Mouse (Mus musculus) embryonic facial prominence, embryonic 12.5 days (tissue): ENCODE data around the gene Dbndd2. TPM values are rescaled to one million over a fixed set of nuclear protein-coding genes. Genes with fewer than 3 reads are reported as not detected.
A peak's percentile ranks its signal among the peaks of the same experiment; 100 is the strongest.

ENCODE experiments used
- ATAC-seq: fragments of 200-750 bp; cut with Nextera tagmentation; 2 replicates; pipeline ENCODE4 v1.8.0; 2017; ENCODE audit not compliant: insufficient number of reproducible peaks, insufficient read depth, low FRiP score, low TSS enrichment
- H3K27ac ChIP-seq: fragments of 300-500 bp; sonication (generic); 2 replicates; pipeline ENCODE4 v1.5.1; 2016; ENCODE audit warnings: mild to moderate bottlenecking
- H3K27me3 ChIP-seq: fragments of 300-500 bp; sonication (generic); 2 replicates; pipeline ENCODE4 v1.6.1; 2016; ENCODE audit warnings: mild to moderate bottlenecking, moderate library complexity
- H3K36me3 ChIP-seq: fragments of 300-500 bp; sonication (generic); 2 replicates; pipeline ENCODE4 v1.6.1; 2016; ENCODE audit warnings: mild to moderate bottlenecking
- H3K4me1 ChIP-seq: fragments of 300-500 bp; sonication (generic); 2 replicates; pipeline ENCODE4 v1.6.1; 2016
- H3K4me2 ChIP-seq: fragments of 300-500 bp; sonication (generic); replicated peaks from 2 replicates; pipeline ENCODE4 v1.6.1; 2016; ENCODE audit warnings: mild to moderate bottlenecking, moderate library complexity
- H3K4me3 ChIP-seq: fragments of 300-500 bp; sonication (generic); 2 replicates; pipeline ENCODE4 v1.5.1; 2016; ENCODE audit warnings: mild to moderate bottlenecking
- H3K9ac ChIP-seq: fragments of 300-500 bp; sonication (generic); 2 replicates; pipeline ENCODE4 v1.6.1; 2016; ENCODE audit warnings: mild to moderate bottlenecking, moderate library complexity
- H3K9me3 ChIP-seq: fragments of 300-500 bp; sonication (generic); 2 replicates; pipeline ENCODE4 v1.6.1; 2016; ENCODE audit warnings: mild to moderate bottlenecking, moderate library complexity
- WGBS: fragments of 180-500 bp; shearing (Covaris S2); methylation state at CpG from one replicate; pipeline ENCODE4 v1.1.7; 2016; 5-methylcytosine and 5-hydroxymethylcytosine counted together
- polyA plus RNA-seq: library from polyadenylated mRNA; unstranded; fragments of >200 nt; fragmentation: Nextera tagmentation; extraction: Ambion mirVana; gene quantifications from 2 replicates; pipeline ENCODE4 v1.2.1, GENCODE M21; 2016

The Dbndd2 gene
- polyA plus RNA-seq, 1 experiment from 2014 or later: 1.7 TPM

DNA sequence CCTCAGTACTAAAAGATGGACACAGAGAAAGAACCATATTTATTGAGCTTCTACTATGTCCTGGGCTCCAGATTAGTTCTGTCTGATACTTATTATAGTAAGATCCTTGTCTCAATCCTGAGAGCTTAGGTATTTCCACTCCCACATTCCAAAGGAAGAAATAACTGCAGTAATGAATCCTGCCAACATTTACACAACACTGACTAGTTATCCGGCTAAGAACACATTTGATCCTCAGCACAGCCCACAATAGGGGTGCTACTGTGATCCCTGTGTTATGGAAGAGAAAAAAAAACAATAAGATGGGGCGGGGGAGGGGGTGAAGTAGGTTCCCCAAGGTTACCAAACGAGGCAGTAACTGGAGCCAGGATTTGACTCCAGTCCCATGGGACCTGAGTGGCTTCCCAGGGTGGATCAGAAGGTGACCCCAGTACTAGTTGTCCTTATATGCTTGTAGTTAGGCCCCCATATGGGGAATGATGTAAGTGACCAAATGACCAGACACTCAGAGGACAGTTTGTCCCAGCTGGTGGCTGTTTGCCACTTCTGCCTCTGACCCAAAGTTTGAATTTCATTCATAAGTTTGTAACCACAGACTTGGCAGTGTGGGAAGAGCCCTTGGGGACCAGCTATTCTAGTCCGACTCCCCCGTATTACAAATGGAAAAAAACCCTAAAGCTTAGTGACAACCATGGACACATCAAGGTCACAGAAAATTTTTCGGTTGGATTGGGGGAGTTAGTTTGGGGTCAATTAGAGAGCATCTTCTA is 30.3 kb upstream of the Dbndd2 start:
- no peak for ATAC-seq
- Histone ChIP-seq H3K27ac (no peak overlapping the region), H3K9ac (no peak overlapping the region), H3K4me3 (no peak overlapping the region), H3K27me3 (no peaks in the 10 kb centered on the region), H3K4me2 (no peak overlapping the region), H3K9me3 (no peaks in the 10 kb centered on the region), H3K4me1 (peaks cover 31% of the 10 kb centered on the region), H3K36me3 (no peaks in the 10 kb centered on the region)
- WGBS: 62% methylated on average over 6 of the region's 6 CpGs

DNA sequence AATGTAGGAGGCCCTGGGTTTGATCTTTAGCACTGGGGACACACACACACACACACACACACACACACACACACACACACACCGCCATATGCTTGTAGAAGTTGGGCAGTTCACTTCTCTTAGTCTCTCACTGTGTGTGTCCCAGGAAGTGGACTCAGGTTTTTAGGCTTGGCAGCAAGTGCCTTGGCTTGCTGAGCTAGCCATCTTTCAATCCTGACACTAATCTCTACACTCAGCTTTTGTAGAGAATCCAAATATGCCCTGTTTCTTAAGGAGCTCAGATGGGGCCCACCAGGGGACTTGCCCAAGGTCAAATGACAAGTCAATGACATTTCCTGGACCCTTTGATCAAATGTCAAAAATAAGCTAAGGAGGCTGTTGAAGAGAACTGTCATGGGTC is 29.5 kb upstream of the Dbndd2 start:
- no peaks in the 10 kb centered on the region for H3K9me3 ChIP-seq
- no peak overlapping the region for H3K4me2 ChIP-seq
- peaks cover 33% of the 10 kb centered on the region for H3K4me1 ChIP-seq
- H3K36me3 ChIP-seq: no peaks in the 10 kb centered on the region
- WGBS: 76% methylated on average over 1 of the region's 1 CpGs
- H3K4me3 ChIP-seq: no peak overlapping the region
- H3K9ac ChIP-seq: no peak overlapping the region
- no peak for ATAC-seq
- H3K27ac ChIP-seq: no peak overlapping the region
- H3K27me3 ChIP-seq: no peaks in the 10 kb centered on the region

DNA sequence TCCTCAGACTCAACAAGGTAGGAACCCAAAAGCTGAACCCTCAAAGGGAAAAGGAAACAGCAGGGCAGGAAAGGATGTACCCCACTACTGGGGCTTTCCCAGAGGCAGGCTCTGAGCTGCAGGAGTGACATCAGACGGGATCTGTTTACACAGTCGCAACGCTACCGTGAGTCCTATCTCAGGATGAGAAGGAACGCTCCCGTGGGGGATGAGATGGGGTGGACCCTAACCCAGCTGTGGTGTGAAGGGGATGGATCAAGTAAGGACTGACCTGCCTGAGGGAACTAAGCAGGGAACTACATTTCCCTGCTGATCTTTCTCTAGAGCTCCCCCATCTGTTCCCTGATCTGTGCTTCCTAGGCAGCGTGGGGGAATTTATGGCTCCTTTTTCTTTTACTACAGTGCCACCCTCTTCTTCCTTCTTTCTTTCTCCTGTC is 29.0 kb upstream of the Dbndd2 start, which contains the start of gene Sys1:
Gene Sys1, plus strand, starts transcription at position 101 of the 437 bp plus-strand sequence.
- Histone ChIP-seq H3K4me2 (peak within 1 kb of the TSS; percentile 36), H3K9me3 (no peaks in the 10 kb centered on the region), H3K27ac (0 out of 2 replicates have a peak within 1 kb of the TSS, but pooled peaks have one; percentile 31), H3K27me3 (no peaks in the 10 kb centered on the region), H3K4me1 (peaks cover 33% of the 10 kb centered on the region), H3K36me3 (no peaks in the 10 kb centered on the region), H3K9ac (peak within 1 kb of the TSS; percentile 29; the same call in 1 of the 2 replicates), H3K4me3 (peak within 1 kb of the TSS; percentile 14; the same call in 1 of the 2 replicates)
- WGBS: 3% methylated on average over 7 of the region's 7 CpGs
- ATAC-seq: no peak

DNA sequence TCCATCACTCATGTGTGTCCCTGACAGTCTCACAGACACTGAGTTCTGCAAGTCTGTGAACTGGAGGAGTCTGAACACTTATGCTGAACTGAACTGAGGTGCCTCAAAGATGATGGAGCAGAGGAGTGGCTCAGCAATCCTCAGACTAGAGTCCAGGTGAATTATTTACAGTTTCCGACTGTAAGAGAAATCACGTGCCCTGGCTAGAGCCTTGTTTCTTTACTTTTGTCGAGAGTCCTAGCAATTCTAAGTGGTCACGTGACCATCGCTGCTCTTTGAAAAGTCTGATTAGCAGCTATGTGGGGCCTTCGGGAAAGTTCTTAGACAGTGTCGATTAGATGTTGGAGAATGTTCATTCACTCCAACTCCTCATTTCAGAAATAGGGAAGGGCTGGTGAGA is 28.0 kb upstream of the Dbndd2 start:
- Histone ChIP-seq H3K27ac (0 out of 2 replicates have a peak overlapping the region, but pooled peaks have one; percentile 31), H3K36me3 (no peaks in the 10 kb centered on the region), H3K27me3 (no peaks in the 10 kb centered on the region), H3K9me3 (no peaks in the 10 kb centered on the region), H3K9ac (no peak overlapping the region), H3K4me1 (peaks cover 28% of the 10 kb centered on the region), H3K4me2 (no peak overlapping the region), H3K4me3 (no peak overlapping the region)
- 78% methylated on average over 7 of the region's 7 CpGs for WGBS
- no peak for ATAC-seq

DNA sequence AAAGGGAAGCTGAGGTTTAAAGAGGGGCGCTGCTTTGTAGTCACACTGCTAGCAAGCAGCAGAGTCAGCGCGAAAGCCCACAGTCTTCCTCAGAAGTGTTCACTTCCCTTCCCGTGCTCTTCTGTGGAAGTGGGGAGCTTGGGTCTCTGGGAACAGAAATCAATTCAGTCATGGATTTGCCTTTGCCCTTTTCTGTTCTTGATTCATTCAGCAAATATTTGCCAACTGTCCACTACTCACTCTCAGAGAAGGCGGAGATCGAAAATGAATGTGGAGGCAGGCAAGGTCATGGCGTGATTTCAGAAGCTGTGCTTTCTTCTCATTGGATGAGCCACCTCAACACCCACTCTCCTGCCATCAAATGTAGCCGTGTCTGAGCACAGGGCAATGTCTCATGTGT is 27.4 kb upstream of the Dbndd2 start:
- Histone ChIP-seq H3K27ac (no peak overlapping the region), H3K27me3 (no peaks in the 10 kb centered on the region), H3K4me3 (no peak overlapping the region), H3K36me3 (no peaks in the 10 kb centered on the region), H3K9ac (no peak overlapping the region), H3K4me1 (peaks cover 25% of the 10 kb centered on the region), H3K9me3 (no peaks in the 10 kb centered on the region), H3K4me2 (no peak overlapping the region)
- no peak for ATAC-seq
- 87% methylated on average over 8 of the region's 8 CpGs for WGBS

DNA sequence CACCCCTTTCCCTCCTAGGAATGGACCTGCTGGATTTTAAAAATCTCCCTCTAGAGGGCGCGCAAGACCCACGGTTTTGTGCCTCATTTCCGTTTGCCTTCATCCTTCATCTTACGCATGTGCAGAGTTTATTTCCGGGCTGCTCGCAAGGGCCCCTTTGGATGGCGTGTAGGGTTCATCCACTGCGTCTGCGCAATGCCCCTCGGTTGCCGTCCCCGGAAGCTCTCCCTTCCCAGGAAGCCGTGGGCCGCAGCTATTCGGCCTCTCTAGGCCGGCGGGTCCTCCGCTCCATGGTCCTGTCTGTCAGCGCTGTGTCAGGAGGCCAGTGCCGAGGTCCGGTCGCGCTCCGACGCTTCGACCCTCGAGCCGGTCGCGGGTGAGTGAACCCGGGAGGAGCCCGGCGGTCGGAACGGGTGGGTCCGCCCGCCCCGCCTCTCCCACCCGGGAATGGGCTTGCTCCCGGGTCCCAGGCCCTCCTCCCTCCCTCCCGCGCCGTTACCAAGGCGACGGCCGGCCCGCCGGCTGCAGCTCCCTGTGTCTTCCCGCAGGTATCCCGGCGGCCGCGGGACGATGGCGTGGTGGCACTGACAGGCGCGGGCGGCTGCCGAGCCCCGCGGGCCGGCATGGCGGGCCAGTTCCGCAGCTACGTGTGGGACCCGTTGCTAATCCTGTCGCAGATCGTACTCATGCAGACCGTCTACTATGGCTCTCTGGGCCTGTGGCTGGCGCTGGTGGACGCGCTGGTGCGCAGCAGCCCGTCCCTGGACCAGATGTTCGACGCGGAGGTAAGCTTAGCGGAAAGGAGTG is 25.0 kb upstream of the Dbndd2 start, which contains the start of gene Gm20458:
Gene Gm20458, plus strand, starts transcription at position 223 of the 807 bp plus-strand sequence.
- H3K27me3 ChIP-seq: no peaks in the 10 kb centered on the region
- H3K9ac ChIP-seq: peak within 1 kb of the TSS; percentile 79
- peak within 1 kb of the TSS; percentile 86 for H3K4me3 ChIP-seq
- under 1% methylated on average over 76 of the region's 79 CpGs for WGBS
- H3K4me1 ChIP-seq: peaks cover 22% of the 10 kb centered on the region
- H3K9me3 ChIP-seq: no peaks in the 10 kb centered on the region
- H3K36me3 ChIP-seq: peaks cover 19% of the 10 kb centered on the region
- H3K4me2 ChIP-seq: peak within 1 kb of the TSS; percentile 79
- peak within 1 kb of the TSS; percentile 30 for H3K27ac ChIP-seq
- peak; percentile 99 for ATAC-seq

DNA sequence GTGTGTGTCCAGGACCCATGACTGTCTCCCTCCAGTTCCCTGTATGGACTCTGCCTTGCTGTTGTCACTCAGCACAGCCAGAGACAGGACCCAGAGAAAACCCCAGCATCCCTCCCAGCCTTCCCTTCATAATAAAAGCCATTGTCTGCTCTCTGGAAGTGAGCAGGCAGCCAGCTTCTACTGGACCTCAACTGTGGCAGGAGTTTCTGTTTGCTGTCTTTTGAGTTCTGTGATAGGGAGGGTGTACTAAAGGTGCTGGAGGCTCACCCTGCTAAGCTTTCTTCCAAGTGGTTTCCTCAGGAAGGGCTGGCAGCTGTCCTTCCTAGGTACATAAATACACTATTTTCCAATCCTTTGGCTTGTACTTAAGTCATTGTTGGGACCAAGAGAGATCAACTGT is 20.7 kb upstream of the Dbndd2 start:
- H3K4me2 ChIP-seq: no peak overlapping the region
- peaks cover 20% of the 10 kb centered on the region for H3K36me3 ChIP-seq
- no peaks in the 10 kb centered on the region for H3K27me3 ChIP-seq
- H3K4me3 ChIP-seq: no peak overlapping the region
- H3K9me3 ChIP-seq: no peaks in the 10 kb centered on the region
- H3K9ac ChIP-seq: no peak overlapping the region
- H3K27ac ChIP-seq: no peak overlapping the region
- peaks cover 11% of the 10 kb centered on the region for H3K4me1 ChIP-seq
- no peak for ATAC-seq

DNA sequence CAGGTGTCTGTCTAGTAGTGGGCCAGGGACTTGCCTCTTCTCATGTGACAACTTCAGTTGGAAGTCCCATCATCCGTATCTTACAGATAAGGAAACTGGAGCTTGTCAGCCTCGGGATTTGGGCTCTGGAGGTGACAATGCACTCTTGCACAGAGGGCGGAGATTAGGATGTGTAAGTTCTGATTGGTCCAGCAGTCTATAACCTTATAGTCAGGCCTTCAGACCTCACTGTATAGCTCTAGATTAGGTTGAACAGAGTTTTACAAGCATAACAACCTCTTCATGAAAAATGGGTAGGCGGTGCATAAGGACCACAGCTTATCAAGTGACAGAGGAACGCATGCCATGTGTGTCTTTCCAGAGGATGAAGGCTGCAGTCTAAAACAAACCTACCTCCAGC is 19.1 kb upstream of the Dbndd2 start:
- Histone ChIP-seq H3K27ac (no peak overlapping the region), H3K36me3 (peaks cover 23% of the 10 kb centered on the region), H3K27me3 (no peaks in the 10 kb centered on the region), H3K4me1 (peaks cover 6% of the 10 kb centered on the region), H3K4me2 (no peak overlapping the region), H3K9me3 (no peaks in the 10 kb centered on the region), H3K4me3 (no peak overlapping the region), H3K9ac (no peak overlapping the region)
- ATAC-seq: no peak
- 83% methylated on average over 5 of the region's 5 CpGs for WGBS

DNA sequence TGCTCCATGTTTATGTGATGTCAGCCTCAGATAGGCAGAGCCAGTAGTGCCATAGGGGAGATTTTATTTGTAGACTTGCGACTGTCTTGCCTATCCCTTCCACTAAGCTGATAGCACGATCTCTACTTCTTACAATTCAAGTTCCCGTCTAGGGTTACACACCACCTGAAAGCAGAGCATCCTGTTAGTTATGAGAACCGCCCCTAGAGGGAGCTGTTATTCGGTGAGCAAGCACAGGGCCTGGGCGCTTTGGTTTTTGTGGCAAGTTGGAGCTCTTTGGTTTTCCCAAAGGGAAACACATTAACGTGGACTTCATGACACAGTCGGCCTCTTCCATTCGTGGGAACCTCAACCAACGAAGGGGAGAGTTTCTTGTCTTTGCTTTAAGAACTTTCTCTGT is 15.7 kb upstream of the Dbndd2 start:
- Histone ChIP-seq H3K4me3 (no peak overlapping the region), H3K9ac (no peak overlapping the region), H3K36me3 (peaks cover 19% of the 10 kb centered on the region), H3K4me2 (no peak overlapping the region), H3K27ac (no peak overlapping the region), H3K9me3 (no peaks in the 10 kb centered on the region), H3K4me1 (no peaks in the 10 kb centered on the region), H3K27me3 (no peaks in the 10 kb centered on the region)
- 25% methylated on average over 10 of the region's 10 CpGs for WGBS
- no peak for ATAC-seq

DNA sequence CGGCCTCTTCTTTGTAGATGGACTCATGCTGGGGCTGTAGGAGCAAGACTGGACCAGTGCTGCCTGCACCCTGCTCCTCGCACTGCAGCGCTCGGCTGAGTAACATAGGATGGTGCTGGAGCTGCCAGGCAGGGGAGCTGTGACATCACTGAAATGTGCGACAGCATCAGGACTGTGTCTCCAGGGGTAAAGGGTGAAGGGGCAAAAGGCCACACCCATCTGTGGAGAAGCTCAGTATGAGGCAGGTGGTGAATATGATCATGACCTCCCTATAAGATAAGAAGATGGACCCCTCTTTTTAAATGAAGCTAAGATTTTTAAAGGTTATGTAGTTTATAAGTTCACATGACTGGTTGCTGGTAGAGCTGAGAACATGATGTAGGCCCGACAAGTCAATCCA is 12.3 kb upstream of the Dbndd2 start, which contains the start of gene Trp53tg5:
Gene Trp53tg5, minus strand, starts transcription at position 101 of the 400 bp plus-strand sequence.
- H3K27ac ChIP-seq: no peak within 1 kb of the TSS
- no peak within 1 kb of the TSS for H3K4me2 ChIP-seq
- H3K27me3 ChIP-seq: no peaks in the 10 kb centered on the region
- peaks cover 11% of the 10 kb centered on the region for H3K36me3 ChIP-seq
- peak; percentile 28; the same call in 1 of the 2 replicates for ATAC-seq
- WGBS: 84% methylated on average over 6 of the region's 6 CpGs
- H3K9me3 ChIP-seq: no peaks in the 10 kb centered on the region
- no peak within 1 kb of the TSS for H3K4me3 ChIP-seq
- no peaks in the 10 kb centered on the region for H3K4me1 ChIP-seq
- no peak within 1 kb of the TSS for H3K9ac ChIP-seq

DNA sequence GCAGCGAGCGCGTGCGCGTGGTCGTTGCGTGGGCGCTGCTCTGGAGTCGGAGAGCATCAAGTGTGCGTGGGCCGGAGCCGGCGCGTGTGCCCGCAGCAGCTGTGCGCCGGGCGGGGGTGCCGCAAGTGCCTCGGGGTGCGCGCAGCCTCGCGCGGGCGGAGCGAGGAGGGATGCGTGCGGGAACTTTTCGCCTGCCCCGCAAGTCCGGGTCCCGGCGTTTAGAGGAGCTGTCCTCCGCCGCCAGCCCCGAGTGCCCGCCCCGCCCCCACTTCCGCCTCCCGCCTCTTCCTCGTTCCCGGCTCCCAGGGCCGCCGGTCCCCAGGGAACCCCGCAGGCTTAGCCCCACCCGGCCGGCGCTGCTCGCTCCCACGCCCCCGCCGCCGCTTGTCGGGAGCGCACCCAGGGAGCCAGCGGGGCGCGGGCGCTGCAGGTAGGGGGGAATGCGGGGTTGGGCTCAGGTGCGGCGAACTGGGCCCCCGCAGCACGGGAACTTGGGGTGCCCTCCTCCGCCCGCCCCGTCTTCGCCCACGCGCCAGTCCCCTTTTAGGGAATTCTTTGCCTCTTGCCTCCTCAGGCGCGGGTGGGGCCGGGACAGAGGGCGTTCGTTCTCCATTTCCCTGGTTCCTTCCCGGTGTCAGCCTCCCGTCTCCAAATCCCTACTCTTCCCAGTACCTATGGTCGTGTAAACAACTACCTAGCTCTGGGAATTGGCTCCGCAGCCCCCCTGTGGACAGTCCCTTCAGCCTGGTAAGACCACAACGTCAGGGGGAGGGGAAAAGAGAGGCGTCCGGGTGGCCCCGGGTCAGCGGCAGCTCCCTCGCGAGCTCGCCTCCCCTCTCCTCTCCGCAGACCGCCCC is 580 bp downstream of the Dbndd2 start:
- no peaks in the 10 kb centered on the region for H3K9me3 ChIP-seq
- 1% methylated on average over 87 of the region's 90 CpGs for WGBS
- H3K4me1 ChIP-seq: peaks cover 9% of the 10 kb centered on the region; the same call in 1 of the 2 replicates
- no peaks in the 10 kb centered on the region for H3K36me3 ChIP-seq
- H3K9ac ChIP-seq: peak overlapping the region; percentile 68
- no peak overlapping the region for H3K27ac ChIP-seq
- H3K4me3 ChIP-seq: peak overlapping the region; percentile 84
- peaks cover 46% of the 10 kb centered on the region for H3K27me3 ChIP-seq
- peak overlapping the region; percentile 100 for H3K4me2 ChIP-seq
- ATAC-seq: no peak
